Mouse (Mus musculus) megakaryocyte, embryonic 14.5 days (primary cell): ENCODE data around the gene Cdk18.

Experiments
- FLI1 ChIP-seq: IDR thresholded peaks from 2 replicates; pipeline ENCODE4 v1.6.1; 2012; ENCODE audit warnings: low read length, inconsistent platforms, mixed read lengths
- GATA1 ChIP-seq: IDR thresholded peaks from 3 replicates; pipeline ENCODE4 v1.6.1; 2012; ENCODE audit warnings: mixed read lengths, low read length, inconsistent platforms, borderline replicate concordance

DNA sequence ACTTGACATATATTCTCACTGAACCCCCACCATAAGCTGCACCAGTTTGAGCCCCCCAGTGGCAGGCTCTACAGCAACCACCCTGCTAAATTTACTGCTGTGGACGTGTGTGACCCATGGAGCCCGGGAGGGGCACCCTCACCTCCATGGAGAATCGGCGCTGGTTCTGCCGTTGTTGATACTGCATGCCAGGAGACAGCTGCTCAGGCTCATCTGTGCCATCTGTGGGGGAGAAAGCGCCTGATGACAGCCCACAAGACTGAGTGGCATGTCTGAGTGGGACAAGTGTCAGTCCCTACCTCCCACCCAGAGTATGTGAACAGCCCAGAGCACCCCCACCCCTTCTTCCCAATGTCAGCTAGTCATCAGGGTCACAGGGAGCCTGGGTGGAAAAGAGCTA, 17.6 kb downstream of the Cdk18 start:
- TF ChIP-seq GATA1 (no peak), FLI1 (no peak)
